Mouse (Mus musculus) B cell, adult (primary cell): ENCODE results near the gene Cp. TPM values are rescaled to one million over a fixed set of nuclear protein-coding genes. Genes with fewer than 3 reads are reported as not detected.

Experiments
- total RNA-seq: library from RNA; stranded (reverse); gene quantifications from 4 replicates; pipeline ENCODE4 v1.2.4, GENCODE M21; 2023; ENCODE audit not compliant: inconsistent age

Cp gene
- total RNA-seq: not detected in 4 replicates

DNA sequence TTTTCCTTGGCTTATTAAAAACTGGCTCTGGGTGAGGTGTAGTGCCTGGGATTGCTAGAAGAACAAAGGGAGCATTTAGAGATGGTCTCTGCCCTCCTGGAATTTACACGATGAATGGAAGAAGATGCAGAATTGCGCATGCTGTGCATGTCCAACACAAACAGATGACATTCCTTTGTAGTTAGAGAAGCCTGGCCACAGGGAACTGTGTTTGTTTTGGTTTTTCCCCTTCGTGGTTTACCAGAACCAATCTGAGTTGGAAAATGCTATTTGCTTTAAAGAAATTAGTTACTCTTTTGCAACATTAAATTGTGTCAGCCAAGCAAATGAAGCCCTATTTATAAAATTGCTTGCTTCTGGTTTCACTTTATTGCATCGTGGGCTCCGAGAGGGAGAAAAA lies at the start of gene Cp:
Cp (plus strand) TSS at position 170 of the 400 bp plus-strand sequence.

GRCm38 (mm10) chr3:20034719-20035404 lies 78.0 kb downstream of the Cp start, which contains the start of gene Hps3:
TSS of gene Hps3 (minus strand) at chr3:20035315.

GRCm38 (mm10) chr3:20057306-20058196 lies 100.7 kb downstream of the Cp start, which contains the start of gene Hltf:
TSS of gene Hltf (plus strand) at chr3:20057811.

Other genes starting within 250 kb of the Cp start
- gene Hps3, start 78.3 kb downstream of the Cp start, total RNA-seq: 127 to 139 TPM (median 135 TPM) in 4 replicates
- gene Hltf, start 100.8 kb downstream of the Cp start, total RNA-seq: 58.0 to 71.0 TPM (median 62.8 TPM) in 4 replicates
- gene Gyg, start 198.3 kb downstream of the Cp start, total RNA-seq: 19.7 to 25.8 TPM (median 23.8 TPM) in 4 replicates